Mouse (Mus musculus) kidney, adult 18-20 months (tissue): ENCODE measurements around the gene Polr2h.

Source experiments
- DNase-seq: peaks from one replicate; pipeline ENCODE4 v3.0.0; 2021

Gene Polr2h

GRCm38 (mm10) chr16:20723247-20723646, 5.8 kb downstream of the Polr2h start:
- DNase-seq, result no peak

- DNase-seq, result peak; percentile 66
Measured at GRCm38 (mm10) chr16:20724338-20724748, 6.9 kb downstream of the Polr2h start.

GRCm38 (mm10) chr16:20725321-20725720, 7.9 kb downstream of the Polr2h start:
- no peak for DNase-seq

- DNase-seq, result no peak
Measured at GRCm38 (mm10) chr16:20725750-20726149, 8.3 kb downstream of the Polr2h start.

- DNase-seq, result no peak
Measured at GRCm38 (mm10) chr16:20726384-20726783, 8.9 kb downstream of the Polr2h start.

- DNase-seq, result peak; percentile 77
Measured at GRCm38 (mm10) chr16:20730293-20730711, 12.8 kb downstream of the Polr2h start.

GRCm38 (mm10) chr16:20731688-20732087, 14.2 kb downstream of the Polr2h start:
- DNase-seq, result no peak

- peak; percentile 13 for DNase-seq
Measured at GRCm38 (mm10) chr16:20732251-20732924, 14.9 kb downstream of the Polr2h start.

GRCm38 (mm10) chr16:20732925-20733730, 15.7 kb downstream of the Polr2h start, which contains the start of gene Chrd:
TSS of gene Chrd (plus strand) at chr16:20733127.
- peak; percentile 67 for DNase-seq

- peak; percentile 15 for DNase-seq
Measured at GRCm38 (mm10) chr16:20733731-20734730, 16.6 kb downstream of the Polr2h start, which contains the start of gene Thpo. TSS of gene Thpo (minus strand) at chr16:20734511.

GRCm38 (mm10) chr16:20735651-20736050, 18.2 kb downstream of the Polr2h start:
- no peak for DNase-seq

- DNase-seq, result no peak
Measured at GRCm38 (mm10) chr16:20736168-20736567, 18.7 kb downstream of the Polr2h start.

- no peak for DNase-seq
Measured at GRCm38 (mm10) chr16:20736823-20737222, 19.4 kb downstream of the Polr2h start.

- DNase-seq, result no peak
Measured at GRCm38 (mm10) chr16:20739845-20740244, 22.4 kb downstream of the Polr2h start.

GRCm38 (mm10) chr16:20746641-20747040, 29.2 kb downstream of the Polr2h start:
- no peak for DNase-seq

- no peak for DNase-seq
Measured at GRCm38 (mm10) chr16:20750518-20750917, 33.1 kb downstream of the Polr2h start.

GRCm38 (mm10) chr16:20756052-20756451, 38.6 kb downstream of the Polr2h start:
- no peak for DNase-seq

GRCm38 (mm10) chr16:20757385-20757784, 39.9 kb downstream of the Polr2h start:
- no peak for DNase-seq

GRCm38 (mm10) chr16:20761681-20762080, 44.2 kb downstream of the Polr2h start:
- peak; percentile 42 for DNase-seq

- peak; percentile 63 for DNase-seq
Measured at GRCm38 (mm10) chr16:20765244-20765643, 47.8 kb downstream of the Polr2h start.
